Mouse (Mus musculus) left cerebral cortex, postnatal 25 days (tissue): ENCODE data around the gene S1pr5. TPM values are rescaled to one million over a fixed set of nuclear protein-coding genes. Genes with fewer than 3 reads are reported as not detected.

Experiments used
- total RNA-seq, 2 experiments: library from RNA; stranded (reverse); gene quantifications; 2 replicates each; pipeline ENCODE4 v1.2.3; 2021

The S1pr5 gene
- total RNA-seq, 2 experiments from 2014 or later, result 7.8 to 8.3 TPM

Other genes with a start within 250 kb of the S1pr5 start
- gene Mrpl4, start 245.7 kb downstream of the S1pr5 start, total RNA-seq, result 10 to 100 TPM; 61.5 to 64.2 TPM
- 1 to 10 TPM; 3.3 to 3.5 TPM for gene Icam1, start 232.5 kb downstream of the S1pr5 start, total RNA-seq
- gene Icam4, start 219.1 kb downstream of the S1pr5 start, total RNA-seq, result 1 to 10 TPM in 1 of 2 experiments, under 1 TPM in 1; 0.80 to 1.1 TPM
- 100 to 1,000 TPM; 236 to 267 TPM for gene Icam5, start 216.4 kb downstream of the S1pr5 start, total RNA-seq
- 1 to 10 TPM in 1 of 2 experiments, not detected in 1; 1.3 TPM for gene Zglp1, start 181.3 kb downstream of the S1pr5 start, total RNA-seq
- 1 to 10 TPM; 1.5 to 2.6 TPM for gene Gm49373, start 175.3 kb downstream of the S1pr5 start, total RNA-seq
- 10 to 100 TPM; 59.2 to 63.0 TPM for gene Fdx1l, start 174.8 kb downstream of the S1pr5 start, total RNA-seq
- 1 to 10 TPM; 1.6 to 3.0 TPM for gene Gm38431, start 156.4 kb downstream of the S1pr5 start, total RNA-seq
- 10 to 100 TPM; 26.4 to 27.9 TPM for gene Raver1, start 156.4 kb downstream of the S1pr5 start, total RNA-seq
- gene Tyk2, start 117.2 kb downstream of the S1pr5 start, total RNA-seq, result 10 to 100 TPM; 11.6 to 12.7 TPM
- gene Cdc37, start 98.5 kb downstream of the S1pr5 start, total RNA-seq, result 100 to 1,000 TPM; 144 to 153 TPM
- 10 to 100 TPM; 88.9 to 94.4 TPM for gene Pde4a, start 82.7 kb downstream of the S1pr5 start, total RNA-seq
- 10 to 100 TPM; 49.2 to 51.0 TPM for gene Keap1, start 9.1 kb downstream of the S1pr5 start, total RNA-seq
- 10 to 100 TPM; 40.7 to 49.2 TPM for gene Atg4d, start 16.9 kb upstream of the S1pr5 start, total RNA-seq
- 10 to 100 TPM; 34.6 to 35.7 TPM for gene Kri1, start 39.5 kb upstream of the S1pr5 start, total RNA-seq
- 10 to 100 TPM; 54.4 to 58.4 TPM for gene Cdkn2d, start 43.0 kb upstream of the S1pr5 start, total RNA-seq
- gene Ap1m2, start 63.9 kb upstream of the S1pr5 start, total RNA-seq, result 1 to 10 TPM in 1 of 2 experiments, under 1 TPM in 1; 0.89 to 1.3 TPM
- gene Slc44a2, start 72.3 kb upstream of the S1pr5 start, total RNA-seq, result 10 to 100 TPM; 43.9 to 51.4 TPM
- 10 to 100 TPM; 68.0 to 77.7 TPM for gene Ilf3, start 119.4 kb upstream of the S1pr5 start, total RNA-seq
- gene Qtrt1, start 163.4 kb upstream of the S1pr5 start, total RNA-seq, result 10 to 100 TPM; 22.2 to 30.7 TPM
- gene Dnm2, start 176.5 kb upstream of the S1pr5 start, total RNA-seq, result 10 to 100 TPM; 55.5 to 63.4 TPM